In genomic region chr19:37059623-37060022, GRCm38 (mm10) we compare ENCODE assay signal across 10 mouse cellular contexts.
DNase-seq lines count a peak whose midpoint lies in the region; ATAC-seq and TF ChIP-seq lines count a peak whose summit lies in the region.
"Had no signal": no experiment of that assay in that cellular context is flagged by ENCODE, and none has a peak within 500 bp of the region (broad histone marks: within the 10 kb centered on the region; RNA-seq: fewer than 3 reads in every experiment).

No protein-coding gene starts in this region.

- H3K9me3 ChIP-seq in forebrain, embryonic 14.5 days (replicated peaks; ENCODE audit: control insufficient read depth, low read length): no peaks in the 10 kb centered on the region
- H3K9me3 ChIP-seq: embryonic facial prominence, embryonic 13.5 days; hindbrain, embryonic 12.5 days had no signal

- WGBS in forebrain, embryonic 14.5 days: 83% methylated on average over 2 of the region's 2 CpGs

- peak; percentile 72 for ATAC-seq in Patski
- 0 out of 2 replicates have a peak, but pooled peaks have one; percentile 25 for ATAC-seq in granulocyte monocyte progenitor cell, adult 5-6 weeks (replicated peaks; ENCODE audit: poor library complexity, severe bottlenecking)
- no peak for ATAC-seq in forebrain, embryonic 14.5 days

- in situ Hi-C loops in Patski (cut with MboI; ENCODE audit: low pct_unique_long_range_greater_than_20kb): no loop called here

- peak overlapping the region; percentile 68 for H3K27ac ChIP-seq in layer of hippocampus, adult 2 months
- H3K27ac ChIP-seq in forebrain, embryonic 14.5 days (ENCODE audit: low read depth, low read length): no peak overlapping the region
- H3K27ac ChIP-seq: embryonic facial prominence, embryonic 13.5 days; hindbrain, embryonic 12.5 days had no signal

- DNase-seq in layer of hippocampus, adult 2 months (ENCODE audit: low spot score in 2 of 2): peak in 1 of 2 experiments; percentile 35
- no peak for DNase-seq in layer of hippocampus, postnatal 14 days (ENCODE audit: low spot score in 2 of 2)
- peak; percentile 43 for DNase-seq in Patski (ENCODE audit: low read depth, low spot score)
- DNase-seq in kidney, postnatal 36 days: peak; percentile 66 to 83
- DNase-seq in T-cell, adult 2 months (ENCODE audit: low spot score): no peak
- no peak for DNase-seq in forebrain, embryonic 14.5 days (ENCODE audit: low spot score)
- DNase-seq in urinary bladder, postnatal 36 days (ENCODE audit: low spot score in 2 of 2): no peak

- no peaks in the 10 kb centered on the region for H3K4me1 ChIP-seq in forebrain, embryonic 14.5 days (ENCODE audit: control insufficient read depth, insufficient read depth, low read length)
- H3K4me1 ChIP-seq: embryonic facial prominence, embryonic 13.5 days; hindbrain, embryonic 12.5 days had no signal

- POLR2A ChIA-PET in Patski (lab: Charles Lee): interaction anchor here (1.0 kb wide), 1 partner anchor 13 kb away, joined by 3 read pairs; no protein-coding TSS in a partner anchor

- H3K27me3 ChIP-seq in Patski: no peaks in the 10 kb centered on the region
- H3K27me3 ChIP-seq in forebrain, embryonic 14.5 days (replicated peaks; ENCODE audit: control insufficient read depth, insufficient read depth, low read length): no peaks in the 10 kb centered on the region
- H3K27me3 ChIP-seq: embryonic facial prominence, embryonic 13.5 days; hindbrain, embryonic 12.5 days had no signal

- CTCF ChIA-PET in Patski (lab: Charles Lee): interaction anchor here (0.8 to 1.3 kb wide), 2 partner anchors 9 to 137 kb away, joined by 3 to 4 read pairs; no protein-coding TSS in a partner anchor

- H3K36me3 ChIP-seq in forebrain, embryonic 14.5 days (ENCODE audit: control insufficient read depth, insufficient read depth, low read length): no peaks in the 10 kb centered on the region
- H3K36me3 ChIP-seq: embryonic facial prominence, embryonic 13.5 days; hindbrain, embryonic 12.5 days had no signal

- no peak overlapping the region for H3K4me2 ChIP-seq in forebrain, embryonic 14.5 days (ENCODE audit: low read length)
- H3K4me2 ChIP-seq: embryonic facial prominence, embryonic 13.5 days; hindbrain, embryonic 12.5 days had no signal

- no peak overlapping the region for H3K9ac ChIP-seq in forebrain, embryonic 14.5 days (ENCODE audit: low read length)
- H3K9ac ChIP-seq: embryonic facial prominence, embryonic 13.5 days; hindbrain, embryonic 12.5 days had no signal

- H3K4me3 ChIP-seq in layer of hippocampus, adult 2 months: no peak overlapping the region
- no peak overlapping the region for H3K4me3 ChIP-seq in forebrain, embryonic 14.5 days (ENCODE audit: low read depth, low read length)
- H3K4me3 ChIP-seq: embryonic facial prominence, embryonic 13.5 days; hindbrain, embryonic 12.5 days had no signal

- TF ChIP-seq CTCF in layer of hippocampus, adult 2 months (conservative IDR thresholded peaks at IDR 0.05): no peak
- no peak for TF ChIP-seq CTCF in Patski (IDR thresholded peaks at IDR 0.05)

Comparison
In these comparisons a context has a peak if more than half of its experiments do, and no peak if none do; other contexts are left out.
1. DNase-seq: peak in Patski (single experiment) and kidney, postnatal 36 days (2 of 2); none in layer of hippocampus, postnatal 14 days (0 of 2), T-cell, adult 2 months (single experiment), forebrain, embryonic 14.5 days (single experiment) and urinary bladder, postnatal 36 days (0 of 2).